Mouse (Mus musculus): ENCODE measurements at regions not wholly inside any gene's neighbourhood (a gene's known extent, or its start where the extent isn't known, plus 50 kb on each side); places are given as distances from the start of the nearest gene placed in this dataset.
"Not testable (repeated sequence)": the region's sequence is repeated elsewhere in the genome, so short reads cannot be mapped to it uniquely, and the experiment has no call there.

DNA sequence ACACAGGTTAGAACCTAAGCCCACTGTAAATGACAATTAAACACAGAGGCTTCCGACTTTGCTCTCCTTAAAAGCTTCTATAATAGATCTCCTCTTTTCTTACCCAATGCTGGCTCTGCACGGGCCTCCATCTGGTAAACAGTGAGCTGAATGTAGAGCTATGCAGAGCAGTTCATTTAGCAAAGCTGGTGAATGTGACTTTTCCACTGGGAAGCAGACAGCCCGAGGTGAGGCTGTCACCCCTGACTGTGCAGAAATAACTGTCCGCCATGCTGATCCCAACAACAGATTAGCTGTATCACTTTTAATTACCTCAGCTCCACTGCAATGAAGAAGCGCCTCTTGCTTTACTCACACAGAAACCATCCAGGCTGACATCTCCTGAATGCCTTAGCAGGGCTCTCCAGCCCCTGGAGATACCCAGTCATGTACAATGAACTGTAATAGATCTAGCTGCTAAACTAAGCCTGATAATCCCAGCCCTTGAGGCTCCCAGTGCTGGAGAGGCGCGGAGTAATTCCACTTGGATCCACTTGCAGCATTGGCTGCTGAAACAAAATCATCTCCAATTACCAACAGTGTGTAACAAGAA, 980.2 kb downstream of the Poteg start:
- WGBS: 61% methylated on average over 7 of the region's 7 CpGs
- ATAC-seq (ENCODE audit: insufficient number of reproducible peaks, insufficient read depth, low FRiP score, low TSS enrichment): no peak
- H3K4me2 ChIP-seq (replicated peaks): no peak overlapping the region

DNA sequence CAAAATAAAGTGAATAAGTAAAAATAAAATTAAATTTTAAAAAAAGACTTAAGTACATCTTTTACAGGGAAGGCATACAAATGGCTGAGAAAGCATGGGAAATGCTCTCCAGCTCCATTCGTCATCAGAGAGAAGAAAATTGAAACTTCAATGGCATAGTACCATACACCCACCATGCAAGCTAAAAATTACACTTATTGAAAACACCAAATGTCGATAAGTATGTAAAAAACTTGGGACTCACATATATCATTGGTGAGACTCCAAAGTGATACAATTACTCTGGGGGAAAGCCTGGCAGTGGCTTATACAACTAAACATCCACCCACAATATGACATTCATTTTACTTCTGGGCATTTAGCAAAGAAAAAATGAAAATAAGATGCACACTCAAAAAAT, 1025.7 kb downstream of the Poteg start:
- ATAC-seq (ENCODE audit: insufficient number of reproducible peaks, insufficient read depth, low FRiP score, low TSS enrichment): no peak
- H3K27me3 ChIP-seq: no peaks in the 10 kb centered on the region
- no peak overlapping the region for H3K4me3 ChIP-seq
- H3K36me3 ChIP-seq: no peaks in the 10 kb centered on the region
- no peaks in the 10 kb centered on the region for H3K4me1 ChIP-seq
- 86% methylated on average over 2 of the region's 2 CpGs for WGBS
- no peak overlapping the region for H3K4me2 ChIP-seq (replicated peaks)
- no peak overlapping the region for H3K27ac ChIP-seq
- H3K9ac ChIP-seq: no peak overlapping the region
- H3K9me3 ChIP-seq: no peaks in the 10 kb centered on the region

More for the DNA sequence above, 980.2 kb downstream of the Poteg start:
- H3K27me3 ChIP-seq: no peaks in the 10 kb centered on the region
- no peaks in the 10 kb centered on the region for H3K9me3 ChIP-seq
- no peak overlapping the region for H3K4me3 ChIP-seq
- H3K27ac ChIP-seq: no peak overlapping the region
- no peaks in the 10 kb centered on the region for H3K4me1 ChIP-seq
- no peaks in the 10 kb centered on the region for H3K36me3 ChIP-seq
- H3K9ac ChIP-seq: no peak overlapping the region

DNA sequence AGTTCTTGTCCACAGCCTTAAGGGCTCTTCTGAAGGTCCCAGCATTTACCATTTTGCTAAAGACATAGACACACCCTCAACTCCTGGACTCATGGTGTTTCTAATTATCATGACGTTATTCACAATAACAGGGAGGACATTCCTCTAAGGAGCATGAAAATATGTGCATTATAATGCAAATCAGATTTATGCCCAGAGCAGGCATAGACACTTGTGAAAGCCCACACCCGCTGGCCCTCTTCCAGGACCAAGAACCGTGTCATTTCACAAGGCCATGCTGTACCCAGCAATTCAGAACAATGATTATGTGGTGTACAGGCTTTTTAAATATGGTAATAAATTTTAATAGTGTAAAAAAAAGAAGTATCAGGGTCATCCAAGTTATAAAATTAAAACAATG, 1040.4 kb downstream of the Poteg start:
- no peak overlapping the region for H3K27ac ChIP-seq
- no peak overlapping the region for H3K4me2 ChIP-seq (replicated peaks)
- no peaks in the 10 kb centered on the region for H3K27me3 ChIP-seq
- H3K4me1 ChIP-seq: no peaks in the 10 kb centered on the region
- 59% methylated on average over 3 of the region's 3 CpGs for WGBS
- no peaks in the 10 kb centered on the region for H3K9me3 ChIP-seq
- no peak overlapping the region for H3K4me3 ChIP-seq
- no peak overlapping the region for H3K9ac ChIP-seq
- H3K36me3 ChIP-seq: no peaks in the 10 kb centered on the region
- no peak for ATAC-seq (ENCODE audit: insufficient number of reproducible peaks, insufficient read depth, low FRiP score, low TSS enrichment)

DNA sequence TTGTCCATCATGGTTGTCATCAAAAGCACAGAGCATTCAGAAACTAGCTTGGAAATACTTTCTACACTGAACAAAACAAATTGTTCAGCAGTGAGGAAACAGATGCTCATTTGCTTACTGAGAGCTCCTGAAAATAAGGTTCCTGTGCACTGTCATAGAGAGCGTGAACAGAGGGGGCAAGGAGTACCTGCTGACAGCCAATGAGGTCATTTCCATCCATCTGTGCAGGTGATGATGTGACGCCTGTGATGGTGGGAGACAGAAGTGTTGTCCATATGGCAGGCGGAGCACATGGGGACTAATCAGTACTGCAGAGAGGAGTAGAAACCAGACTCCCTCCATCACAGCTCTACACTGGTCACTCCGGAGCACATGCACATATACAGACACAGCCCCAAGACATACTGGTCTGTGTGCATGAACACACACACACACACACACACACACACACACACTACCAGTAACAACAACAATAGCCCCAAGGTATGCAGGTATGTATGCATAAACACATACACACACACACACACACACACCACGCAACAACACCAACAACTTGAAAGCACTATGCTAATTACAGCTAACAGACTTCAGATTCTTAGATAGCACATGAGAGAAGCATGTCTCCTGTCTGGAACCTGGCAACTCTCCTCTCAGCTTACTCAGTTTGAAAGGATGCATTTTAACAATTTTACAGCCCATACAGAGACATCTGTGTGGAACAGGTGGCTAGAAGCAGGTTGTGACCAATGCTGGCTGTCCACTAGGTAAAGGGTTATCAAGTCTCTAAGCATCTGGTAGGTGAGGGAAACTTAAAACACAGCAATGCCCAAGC, 1056.2 kb downstream of the Poteg start:
- no peaks in the 10 kb centered on the region for H3K9me3 ChIP-seq
- no peaks in the 10 kb centered on the region for H3K36me3 ChIP-seq
- H3K4me1 ChIP-seq: no peaks in the 10 kb centered on the region
- H3K27me3 ChIP-seq: no peaks in the 10 kb centered on the region
- no peak overlapping the region for H3K9ac ChIP-seq
- H3K4me3 ChIP-seq: no peak overlapping the region
- 84% methylated on average over 5 of the region's 5 CpGs for WGBS
- no peak overlapping the region for H3K4me2 ChIP-seq (replicated peaks)
- no peak overlapping the region for H3K27ac ChIP-seq
- 0 out of 2 replicates have a peak, but pooled peaks have one; percentile 67 for ATAC-seq (ENCODE audit: insufficient number of reproducible peaks, insufficient read depth, low FRiP score, low TSS enrichment)

DNA sequence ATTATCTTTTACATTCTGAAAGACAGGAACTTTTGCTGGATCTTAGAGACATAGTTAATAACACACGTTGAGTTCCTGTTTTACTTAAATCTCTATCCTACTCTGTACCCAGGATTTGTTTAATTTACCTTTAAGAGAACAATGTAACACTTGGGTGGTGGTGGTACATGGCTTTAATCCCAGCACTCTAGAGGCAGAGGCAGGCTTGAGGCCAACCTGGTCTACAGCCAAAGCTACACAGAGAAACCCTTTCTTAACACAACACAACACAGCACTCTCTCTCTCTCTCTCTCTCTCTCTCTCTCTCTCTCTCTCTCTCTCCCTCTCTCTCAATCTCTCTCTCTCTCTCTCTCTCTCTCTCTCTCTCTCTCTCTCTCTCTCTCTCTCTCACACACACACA, 1076.0 kb downstream of the Poteg start:
- not testable (repeated sequence) for H3K27me3 ChIP-seq; ATAC-seq (ENCODE audit: insufficient number of reproducible peaks, insufficient read depth, low FRiP score, low TSS enrichment)

DNA sequence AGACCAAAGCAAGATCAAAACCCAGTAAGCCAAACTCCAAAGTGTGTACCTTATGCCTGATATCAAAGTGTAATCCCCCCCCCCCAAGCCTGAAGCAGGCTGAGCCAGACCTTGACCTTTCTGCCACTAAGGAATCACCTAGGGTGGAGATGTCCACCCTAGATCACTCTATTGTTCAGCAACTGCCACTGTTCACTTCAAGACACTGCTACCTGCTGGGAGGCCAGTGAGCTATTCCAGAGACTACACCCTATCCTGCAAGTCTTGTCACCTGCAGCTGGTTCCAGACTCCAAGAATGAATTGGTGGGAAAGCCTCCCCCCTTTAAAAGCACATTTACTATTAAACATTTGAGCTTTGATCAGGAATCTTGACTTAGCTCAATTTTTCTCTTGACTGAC, 1099.8 kb downstream of the Poteg start:
- H3K4me2 ChIP-seq (replicated peaks): no peak overlapping the region
- H3K9me3 ChIP-seq: peaks cover 5% of the 10 kb centered on the region; the same call in 1 of the 2 replicates
- no peak overlapping the region for H3K4me3 ChIP-seq
- H3K9ac ChIP-seq: no peak overlapping the region
- H3K27me3 ChIP-seq: no peaks in the 10 kb centered on the region
- H3K27ac ChIP-seq: no peak overlapping the region
- ATAC-seq (ENCODE audit: insufficient number of reproducible peaks, insufficient read depth, low FRiP score, low TSS enrichment): no peak
- no peaks in the 10 kb centered on the region for H3K36me3 ChIP-seq
- H3K4me1 ChIP-seq: no peaks in the 10 kb centered on the region

More for the DNA sequence above, 1076.0 kb downstream of the Poteg start:
- H3K27ac ChIP-seq; H3K4me2 ChIP-seq (replicated peaks); H3K4me3 ChIP-seq; H3K9me3 ChIP-seq; H3K9ac ChIP-seq; H3K36me3 ChIP-seq; H3K4me1 ChIP-seq: not testable (repeated sequence)
- 84% methylated on average over 1 of the region's 1 CpGs for WGBS

DNA sequence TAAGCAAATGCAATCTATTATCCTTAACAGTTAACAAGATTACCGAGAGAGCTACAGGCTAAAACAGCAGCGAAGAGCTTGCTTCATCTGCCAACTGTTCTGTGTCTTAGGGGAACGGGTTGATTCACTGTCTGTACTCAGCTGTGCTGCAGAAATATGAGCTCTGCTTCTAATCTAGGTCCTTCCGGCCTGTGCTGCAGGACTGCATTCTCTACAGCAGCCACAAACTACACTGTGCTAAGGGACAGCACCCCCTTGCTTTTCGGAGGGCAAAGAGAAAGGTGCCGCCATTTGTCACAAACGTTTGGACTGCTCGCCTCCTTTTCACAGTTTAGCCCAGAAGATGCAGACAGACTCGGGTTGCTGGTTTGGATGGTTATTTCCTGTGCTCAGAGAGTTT, 1112.4 kb downstream of the Poteg start:
- Histone ChIP-seq H3K27ac (no peak overlapping the region), H3K9ac (no peak overlapping the region), H3K4me3 (no peak overlapping the region), H3K27me3 (no peaks in the 10 kb centered on the region), H3K9me3 (no peaks in the 10 kb centered on the region), H3K4me2 (replicated peaks) (0 out of 2 replicates have a peak overlapping the region, but pooled peaks have one; percentile 15), H3K36me3 (no peaks in the 10 kb centered on the region), H3K4me1 (no peaks in the 10 kb centered on the region; the same call in 1 of the 2 replicates)
- 48% methylated on average over 9 of the region's 9 CpGs for WGBS
- ATAC-seq (ENCODE audit: insufficient number of reproducible peaks, insufficient read depth, low FRiP score, low TSS enrichment): no peak

DNA sequence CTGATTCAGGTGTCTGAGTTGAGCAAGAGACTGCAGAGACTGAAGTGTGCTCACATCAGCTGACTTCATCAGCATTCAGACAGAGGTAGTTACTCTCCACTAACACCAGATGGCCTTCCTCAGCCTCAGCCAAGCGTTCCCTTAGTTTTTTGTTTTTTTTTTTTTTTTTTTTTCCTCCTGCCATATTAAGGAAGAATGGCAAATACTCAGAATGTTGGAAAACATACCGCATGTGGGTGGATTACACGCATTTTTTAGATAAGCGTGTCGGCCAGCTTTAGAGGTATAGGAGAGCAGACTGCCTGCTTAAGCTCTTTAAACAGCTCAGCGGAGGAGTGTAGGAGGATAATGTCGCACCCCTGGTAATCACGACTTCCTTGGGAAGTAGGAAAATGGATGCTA, 1131.8 kb downstream of the Poteg start:
- H3K36me3 ChIP-seq: no peaks in the 10 kb centered on the region
- H3K27ac ChIP-seq: no peak overlapping the region
- no peak overlapping the region for H3K4me2 ChIP-seq (replicated peaks)
- H3K9ac ChIP-seq: no peak overlapping the region
- no peaks in the 10 kb centered on the region for H3K4me1 ChIP-seq
- H3K9me3 ChIP-seq: no peaks in the 10 kb centered on the region
- no peak for ATAC-seq (ENCODE audit: insufficient number of reproducible peaks, insufficient read depth, low FRiP score, low TSS enrichment)
- 43% methylated on average over 8 of the region's 8 CpGs for WGBS
- no peak overlapping the region for H3K4me3 ChIP-seq
- no peaks in the 10 kb centered on the region for H3K27me3 ChIP-seq

DNA sequence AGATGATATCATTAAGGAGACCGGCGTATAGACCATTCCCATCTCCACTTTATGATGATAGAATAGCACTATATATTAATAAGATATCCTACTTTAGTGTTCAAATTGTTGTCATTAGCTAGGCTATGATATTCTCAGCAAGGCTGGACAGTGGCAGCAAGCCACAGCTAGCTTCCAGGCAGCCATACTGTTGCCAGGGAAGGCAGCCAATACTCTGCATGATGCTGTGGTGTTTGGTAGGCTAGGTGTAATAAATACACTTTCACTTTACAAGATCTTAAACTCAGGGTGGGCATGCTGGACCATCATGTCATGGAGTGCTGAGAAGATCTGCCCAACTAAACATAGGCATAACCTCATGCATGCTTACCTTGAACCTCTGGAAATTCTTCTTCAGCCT, 1133.4 kb downstream of the Poteg start:
- H3K4me2 ChIP-seq (replicated peaks): no peak overlapping the region
- no peak overlapping the region for H3K9ac ChIP-seq
- H3K4me1 ChIP-seq: no peaks in the 10 kb centered on the region
- no peak for ATAC-seq (ENCODE audit: insufficient number of reproducible peaks, insufficient read depth, low FRiP score, low TSS enrichment)
- no peaks in the 10 kb centered on the region for H3K27me3 ChIP-seq
- no peak overlapping the region for H3K27ac ChIP-seq
- no peaks in the 10 kb centered on the region for H3K9me3 ChIP-seq
- no peaks in the 10 kb centered on the region for H3K36me3 ChIP-seq
- WGBS: 96% methylated on average over 2 of the region's 2 CpGs
- H3K4me3 ChIP-seq: no peak overlapping the region

DNA sequence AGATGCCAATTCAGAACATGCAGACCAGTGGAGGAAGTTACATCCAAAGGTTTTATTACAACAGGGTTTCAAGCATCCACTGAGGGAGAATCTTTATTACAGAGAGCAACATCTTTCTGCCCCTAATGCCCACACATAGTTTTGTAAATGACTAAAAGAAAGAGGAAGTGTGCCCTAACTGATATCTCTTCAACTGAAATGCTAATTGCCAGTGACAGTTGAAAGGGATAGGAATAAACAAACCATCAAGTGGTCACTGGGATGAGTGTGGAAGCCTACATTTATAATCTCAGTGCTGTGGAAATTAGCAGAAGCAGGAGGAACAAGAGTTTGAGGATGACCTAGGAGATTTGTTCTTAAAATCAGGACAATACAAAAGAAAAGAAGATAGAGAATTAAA, 1142.5 kb downstream of the Poteg start:
- no peak overlapping the region for H3K4me2 ChIP-seq (replicated peaks)

DNA sequence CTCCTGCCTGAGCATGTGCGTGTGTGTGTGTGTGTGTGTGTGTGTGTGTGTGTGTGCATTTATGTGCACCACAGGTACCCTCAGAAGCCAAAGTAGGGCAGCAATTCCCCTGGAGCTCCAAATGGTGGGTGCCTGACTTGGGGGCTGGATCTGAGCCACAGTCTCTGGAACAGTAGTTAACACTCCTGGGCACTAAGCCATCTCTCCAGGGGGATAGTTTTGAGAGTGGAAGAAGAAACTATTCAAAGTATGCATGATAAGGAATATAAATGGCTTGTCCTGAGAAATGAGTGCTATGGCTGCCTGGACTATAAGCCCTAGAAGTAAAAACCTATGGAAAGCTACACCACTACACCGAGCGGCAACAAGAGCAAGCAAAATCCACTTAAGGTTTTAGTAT, 1145.8 kb downstream of the Poteg start:
- Histone ChIP-seq H3K9ac (no peak overlapping the region), H3K36me3 (no peaks in the 10 kb centered on the region), H3K27me3 (no peaks in the 10 kb centered on the region), H3K4me3 (no peak overlapping the region), H3K4me2 (replicated peaks) (no peak overlapping the region), H3K27ac (no peak overlapping the region), H3K9me3 (no peaks in the 10 kb centered on the region), H3K4me1 (no peaks in the 10 kb centered on the region)
- WGBS: 79% methylated on average over 3 of the region's 3 CpGs
- ATAC-seq (ENCODE audit: insufficient number of reproducible peaks, insufficient read depth, low FRiP score, low TSS enrichment): no peak

More for the DNA sequence above, 1142.5 kb downstream of the Poteg start:
- Histone ChIP-seq H3K4me3 (no peak overlapping the region), H3K36me3 (no peaks in the 10 kb centered on the region), H3K9me3 (no peaks in the 10 kb centered on the region), H3K27me3 (no peaks in the 10 kb centered on the region), H3K27ac (no peak overlapping the region), H3K4me1 (no peaks in the 10 kb centered on the region), H3K9ac (no peak overlapping the region)
- no peak for ATAC-seq (ENCODE audit: insufficient number of reproducible peaks, insufficient read depth, low FRiP score, low TSS enrichment)

DNA sequence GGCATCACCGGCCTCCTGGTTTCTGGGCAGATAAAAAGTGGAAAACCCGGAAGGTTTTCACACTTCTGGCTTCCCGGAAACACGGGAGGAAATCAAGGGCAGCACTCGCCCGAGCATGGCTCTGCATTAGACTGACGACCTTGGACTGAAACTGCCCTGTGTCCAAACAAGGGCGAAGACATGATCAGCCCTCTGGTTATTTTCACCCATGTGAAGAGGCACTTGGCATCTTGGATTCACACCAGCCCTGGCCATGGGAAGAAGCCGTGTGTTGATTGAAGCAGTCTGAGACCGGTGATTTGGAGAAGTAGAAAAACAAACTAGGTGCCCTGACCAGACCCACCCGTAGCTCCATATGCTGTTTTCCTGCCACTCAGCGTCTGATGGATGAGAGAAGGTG, 1146.7 kb downstream of the Poteg start:
- Histone ChIP-seq H3K27ac (no peak overlapping the region), H3K9ac (no peak overlapping the region), H3K27me3 (no peaks in the 10 kb centered on the region), H3K36me3 (no peaks in the 10 kb centered on the region), H3K4me3 (no peak overlapping the region), H3K9me3 (no peaks in the 10 kb centered on the region), H3K4me2 (replicated peaks) (no peak overlapping the region), H3K4me1 (no peaks in the 10 kb centered on the region)
- WGBS: 69% methylated on average over 12 of the region's 12 CpGs
- no peak for ATAC-seq (ENCODE audit: insufficient number of reproducible peaks, insufficient read depth, low FRiP score, low TSS enrichment)
